Mouse (Mus musculus) lung, embryonic 15.5 days (tissue): ENCODE data around the gene Fzr1. TPM values are rescaled to one million over a fixed set of nuclear protein-coding genes. Genes with fewer than 3 reads are reported as not detected.

Source experiments
- ATAC-seq: fragments of 200-750 bp; cut with Nextera tagmentation; 2 replicates; pipeline ENCODE4 v1.8.0; 2017; ENCODE audit warnings: moderate number of reproducible peaks, borderline replicate concordance; ENCODE audit not compliant: low FRiP score, low TSS enrichment; ENCODE audit errors: extremely low read depth
- H3K27ac ChIP-seq: fragments of 300-500 bp; sonication (generic); 2 replicates; pipeline ENCODE4 v1.5.1; 2015; ENCODE audit warnings: moderate library complexity, mild to moderate bottlenecking, inconsistent platforms
- H3K27me3 ChIP-seq: fragments of 300-500 bp; sonication (generic); 2 replicates; pipeline ENCODE4 v1.6.1; 2015; ENCODE audit warnings: inconsistent platforms
- H3K36me3 ChIP-seq: fragments of 300-500 bp; sonication (generic); 2 replicates; pipeline ENCODE4 v1.6.1; 2015; ENCODE audit warnings: inconsistent platforms
- H3K4me1 ChIP-seq: fragments of 300-500 bp; sonication (generic); 2 replicates; pipeline ENCODE4 v1.6.1; 2015; ENCODE audit warnings: inconsistent platforms
- H3K4me2 ChIP-seq: fragments of 300-500 bp; sonication (generic); 2 replicates; pipeline ENCODE4 v1.6.1; 2015; ENCODE audit warnings: inconsistent platforms, mild to moderate bottlenecking, moderate library complexity
- H3K4me3 ChIP-seq: fragments of 300-500 bp; sonication (generic); 2 replicates; pipeline ENCODE4 v1.5.1; 2015; ENCODE audit warnings: mild to moderate bottlenecking, inconsistent platforms
- H3K9ac ChIP-seq: fragments of 300-500 bp; sonication (generic); 2 replicates; pipeline ENCODE4 v1.6.1; 2015; ENCODE audit warnings: inconsistent platforms
- H3K9me3 ChIP-seq: fragments of 300-500 bp; sonication (generic); 2 replicates; pipeline ENCODE4 v1.6.1; 2016; ENCODE audit warnings: inconsistent platforms
- WGBS: fragments of 180-500 bp; shearing (Covaris S2); methylation state at CpG from one replicate; pipeline ENCODE4 v1.1.7; 2015; 5-methylcytosine and 5-hydroxymethylcytosine counted together
- polyA plus RNA-seq: library from polyadenylated mRNA; unstranded; fragments of >200 nt; fragmentation: Nextera tagmentation; extraction: Ambion mirVana; gene quantifications from 2 replicates; pipeline ENCODE4 v1.2.1, GENCODE M21; 2015

Gene Fzr1
- polyA plus RNA-seq, 1 experiment from 2014 or later = 110 TPM

GRCm38 (mm10) chr10:81344421-81345161 is 33.7 kb downstream of the Fzr1 start:
- H3K9me3 ChIP-seq = no peaks in the 10 kb centered on the region
- peaks cover 26% of the 10 kb centered on the region for H3K4me1 ChIP-seq
- H3K36me3 ChIP-seq = 0 out of 2 replicates have a peak, but pooled peaks cover 4% of the 10 kb centered on the region
- 43% methylated on average over 8 of the region's 8 CpGs for WGBS
- peaks cover 38% of the 10 kb centered on the region for H3K27me3 ChIP-seq
- no peak overlapping the region for H3K4me3 ChIP-seq
- no peak for ATAC-seq
- no peak overlapping the region for H3K4me2 ChIP-seq
- no peak overlapping the region for H3K9ac ChIP-seq
- no peak overlapping the region for H3K27ac ChIP-seq

- Histone ChIP-seq H3K4me1 (peaks cover 17% of the 10 kb centered on the region), H3K4me2 (peak within 1 kb of the TSS; percentile 82), H3K27me3 (peaks cover 42% of the 10 kb centered on the region), H3K36me3 (0 out of 2 replicates have a peak, but pooled peaks cover 4% of the 10 kb centered on the region), H3K9ac (peak within 1 kb of the TSS; percentile 40), H3K9me3 (no peaks in the 10 kb centered on the region), H3K4me3 (peak within 1 kb of the TSS; percentile 41), H3K27ac (no peak within 1 kb of the TSS)
- WGBS = 3% methylated on average over 67 of the region's 67 CpGs
- no peak for ATAC-seq
Observed at GRCm38 (mm10) chr10:81342686-81343505, 35.4 kb downstream of the Fzr1 start, which contains the start of gene Gipc3. Gipc3 (minus strand) TSS chr10:81343266.

GRCm38 (mm10) chr10:81341333-81341949 is 36.9 kb downstream of the Fzr1 start:
- H3K4me1 ChIP-seq = peaks cover 8% of the 10 kb centered on the region
- H3K9ac ChIP-seq = no peak overlapping the region
- H3K4me2 ChIP-seq = no peak overlapping the region
- H3K27ac ChIP-seq = no peak overlapping the region
- H3K4me3 ChIP-seq = no peak overlapping the region
- ATAC-seq = no peak
- no peaks in the 10 kb centered on the region for H3K36me3 ChIP-seq
- peaks cover 42% of the 10 kb centered on the region for H3K27me3 ChIP-seq
- WGBS = 30% methylated on average over 16 of the region's 16 CpGs
- H3K9me3 ChIP-seq = no peaks in the 10 kb centered on the region

- Histone ChIP-seq H3K27me3 (peaks cover 42% of the 10 kb centered on the region), H3K9ac (no peak overlapping the region), H3K9me3 (no peaks in the 10 kb centered on the region), H3K4me1 (peaks cover 12% of the 10 kb centered on the region), H3K4me2 (no peak overlapping the region), H3K27ac (no peak overlapping the region), H3K36me3 (no peaks in the 10 kb centered on the region), H3K4me3 (no peak overlapping the region)
- ATAC-seq = no peak
- WGBS = 41% methylated on average over 17 of the region's 17 CpGs
Observed at GRCm38 (mm10) chr10:81340551-81341332, 37.6 kb downstream of the Fzr1 start.

- Histone ChIP-seq H3K27ac (peak overlapping the region; percentile 97), H3K9ac (no peak overlapping the region), H3K4me3 (no peak overlapping the region), H3K36me3 (no peaks in the 10 kb centered on the region), H3K4me2 (no peak overlapping the region), H3K9me3 (no peaks in the 10 kb centered on the region), H3K27me3 (peaks cover 17% of the 10 kb centered on the region), H3K4me1 (peaks cover 33% of the 10 kb centered on the region)
- ATAC-seq = no peak
- 87% methylated on average over 4 of the region's 4 CpGs for WGBS
Observed at GRCm38 (mm10) chr10:81336558-81336957, 41.8 kb downstream of the Fzr1 start.

- peak overlapping the region; percentile 97 for H3K27ac ChIP-seq
- H3K27me3 ChIP-seq = peaks cover 14% of the 10 kb centered on the region
- H3K36me3 ChIP-seq = no peaks in the 10 kb centered on the region
- no peaks in the 10 kb centered on the region for H3K9me3 ChIP-seq
- WGBS = 28% methylated on average over 15 of the region's 19 CpGs
- no peak overlapping the region for H3K4me3 ChIP-seq
- H3K9ac ChIP-seq = peak overlapping the region; percentile 22; the same call in 1 of the 2 replicates
- H3K4me1 ChIP-seq = peaks cover 40% of the 10 kb centered on the region
- peak; percentile 76 for ATAC-seq
- peak overlapping the region; percentile 34; the same call in 1 of the 2 replicates for H3K4me2 ChIP-seq
Observed at GRCm38 (mm10) chr10:81335393-81336340, 42.6 kb downstream of the Fzr1 start.

- Histone ChIP-seq H3K4me1 (peaks cover 54% of the 10 kb centered on the region), H3K36me3 (no peaks in the 10 kb centered on the region), H3K9me3 (no peaks in the 10 kb centered on the region), H3K27ac (peak overlapping the region; percentile 97), H3K27me3 (peaks cover 14% of the 10 kb centered on the region), H3K4me3 (no peak overlapping the region), H3K9ac (no peak overlapping the region), H3K4me2 (no peak overlapping the region)
- ATAC-seq = no peak
- 74% methylated on average over 11 of the region's 11 CpGs for WGBS
Observed at GRCm38 (mm10) chr10:81334324-81334723, 44.0 kb downstream of the Fzr1 start.

GRCm38 (mm10) chr10:81332277-81332676 is 46.0 kb downstream of the Fzr1 start:
- H3K4me1 ChIP-seq = peaks cover 71% of the 10 kb centered on the region
- H3K27me3 ChIP-seq = peaks cover 10% of the 10 kb centered on the region; the same call in 1 of the 2 replicates
- H3K9ac ChIP-seq = peak overlapping the region; percentile 7; the same call in 1 of the 2 replicates

GRCm38 (mm10) chr10:81330007-81330406 is 48.3 kb downstream of the Fzr1 start:
- H3K9ac ChIP-seq = peak overlapping the region; percentile 36; the same call in 1 of the 2 replicates
- H3K4me1 ChIP-seq = peaks cover 58% of the 10 kb centered on the region
- ATAC-seq = peak; percentile 7; the same call in 1 of the 2 replicates

More at GRCm38 (mm10) chr10:81332277-81332676, 46.0 kb downstream of the Fzr1 start:
- 32% methylated on average over 29 of the region's 29 CpGs for WGBS
- peak overlapping the region; percentile 2; the same call in 1 of the 2 replicates for H3K4me3 ChIP-seq
- peaks cover 5% of the 10 kb centered on the region; the same call in 1 of the 2 replicates for H3K36me3 ChIP-seq
- ATAC-seq = no peak
- H3K9me3 ChIP-seq = no peaks in the 10 kb centered on the region
- peak overlapping the region; percentile 39 for H3K4me2 ChIP-seq
- H3K27ac ChIP-seq = no peak overlapping the region

More at GRCm38 (mm10) chr10:81330007-81330406, 48.3 kb downstream of the Fzr1 start:
- Histone ChIP-seq H3K4me3 (peak overlapping the region; percentile 24), H3K4me2 (peak overlapping the region; percentile 53), H3K27ac (peak overlapping the region; percentile 93), H3K36me3 (peaks cover 28% of the 10 kb centered on the region), H3K27me3 (peaks cover 10% of the 10 kb centered on the region; the same call in 1 of the 2 replicates), H3K9me3 (no peaks in the 10 kb centered on the region)
- 49% methylated on average over 4 of the region's 4 CpGs for WGBS
